Comparison of ENCODE assay signal across 9 mouse cellular contexts in the genomic region with DNA sequence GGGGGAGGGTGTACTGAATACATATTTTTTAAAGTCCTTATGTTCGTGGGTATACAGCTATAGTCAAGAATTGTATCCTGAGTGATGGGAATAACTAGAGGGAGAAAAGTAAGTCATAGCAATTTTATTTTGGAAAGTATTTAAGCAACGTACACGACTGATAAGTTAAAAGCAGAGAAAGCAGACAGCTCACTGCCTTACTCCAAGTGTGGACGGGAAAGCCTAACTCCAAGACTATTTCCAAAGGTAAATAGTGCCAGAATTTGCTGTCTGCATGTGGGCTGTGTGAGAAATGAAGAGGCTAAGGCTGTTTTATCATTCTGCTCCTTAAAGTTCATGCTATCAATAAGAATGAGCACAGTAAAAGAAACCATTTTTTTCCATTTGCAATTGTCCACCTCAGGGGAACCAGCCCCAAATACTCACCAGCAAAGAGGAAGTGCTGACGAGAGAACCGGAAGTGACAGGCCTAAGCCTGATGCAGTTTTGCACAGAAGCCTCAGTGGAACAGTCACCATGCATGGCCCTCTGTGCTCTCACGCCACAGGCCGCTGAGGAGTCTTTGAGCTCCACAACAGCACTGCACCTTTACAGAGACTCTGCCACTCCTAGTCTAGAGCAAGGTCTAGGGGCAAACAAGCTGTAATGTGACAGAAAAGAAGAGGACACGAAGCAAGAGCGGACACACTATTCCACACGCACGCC. TPM values are rescaled to one million over a fixed set of nuclear protein-coding genes. Genes with fewer than 3 reads are reported as not detected.
A peak's percentile ranks its signal among the peaks of the same experiment; 100 is the strongest.
DNase-seq lines count a peak whose midpoint lies in the region; ATAC-seq and TF ChIP-seq lines count a peak whose summit lies in the region.
"Had no signal": no experiment of that assay in that cellular context is flagged by ENCODE, and none has a peak within 500 bp of the region (broad histone marks: within the 10 kb centered on the region; RNA-seq: fewer than 3 reads in every experiment).

No protein-coding gene starts in this region.

- no peak for ATAC-seq in kidney, postnatal 0 days (replicated peaks; ENCODE audit: low FRiP score, low read depth)
- no peak for ATAC-seq in heart, embryonic 14.5 days (ENCODE audit: insufficient number of reproducible peaks, insufficient read depth, low FRiP score, low read depth)
- peak; percentile 96 for ATAC-seq in megakaryocyte, adult 5-6 weeks (ENCODE audit: poor library complexity, severe bottlenecking)

- in situ Hi-C loops in ES-E14 (cut with MboI; ENCODE audit: low sequenced_read_pairs in 2 of 2, unreplicated experiment in 2 of 2) = no loop called here

- DNase-seq in kidney, postnatal 0 days (ENCODE audit: low spot score) = no peak
- no peak for DNase-seq in kidney, adult 11 months
- no peak for DNase-seq in ES-E14 (ENCODE audit: low read depth, low spot score)
- no peak for DNase-seq in cerebellum, postnatal 36 days
- no peak for DNase-seq in left cerebral cortex, postnatal 14 days (ENCODE audit: low spot score in 2 of 2)
- DNase-seq in ovary, postnatal 14 days (ENCODE audit: low spot score) = no peak

- TF ChIP-seq CTCF in kidney, postnatal 0 days (IDR thresholded peaks at IDR 0.05; ENCODE audit: low read depth) = no peak

- H3K4me2 ChIP-seq in kidney, postnatal 0 days (ENCODE audit: low read length) = no peak overlapping the region
- H3K4me2 ChIP-seq in heart, embryonic 14.5 days (ENCODE audit: low read length) = no peak overlapping the region
- H3K4me2 ChIP-seq: limb, embryonic 15.5 days had no signal

- WGBS in kidney, postnatal 0 days = 67% methylated on average over 12 of the region's 12 CpGs
- 59% methylated on average over 12 of the region's 12 CpGs for WGBS in heart, embryonic 14.5 days

- no peaks in the 10 kb centered on the region for H3K27me3 ChIP-seq in kidney, postnatal 0 days (ENCODE audit: insufficient read depth, low read length)
- no peaks in the 10 kb centered on the region for H3K27me3 ChIP-seq in heart, embryonic 14.5 days (ENCODE audit: control insufficient read depth, insufficient read depth, low read length)
- H3K27me3 ChIP-seq: limb, embryonic 15.5 days had no signal

- H3K27ac ChIP-seq in kidney, postnatal 0 days = peak overlapping the region; percentile 19; the same call in 1 of the 2 replicates
- H3K27ac ChIP-seq in ES-E14 (ENCODE audit: insufficient read depth, low read depth, low read length, poor library complexity, severe bottlenecking) = no peak overlapping the region
- H3K27ac ChIP-seq in heart, embryonic 14.5 days (replicated peaks in 1 of 2; ENCODE audit: control insufficient read depth in 1 of 2, insufficient read depth in 1 of 2, low read depth in 2 of 2, low read length in 2 of 2) = peak overlapping the region; percentile 29 to 43

- no peaks in the 10 kb centered on the region for H3K9me3 ChIP-seq in kidney, postnatal 0 days (replicated peaks; ENCODE audit: low read length)
- H3K9me3 ChIP-seq in ES-E14 (ENCODE audit: control insufficient read depth, insufficient read depth, low read depth, low read length) = no peaks in the 10 kb centered on the region
- H3K9me3 ChIP-seq in heart, embryonic 14.5 days (ENCODE audit: control insufficient read depth, low read length) = no peaks in the 10 kb centered on the region
- H3K9me3 ChIP-seq: limb, embryonic 15.5 days had no signal

- H3K9ac ChIP-seq in kidney, postnatal 0 days (ENCODE audit: low read depth, low read length) = no peak overlapping the region
- H3K9ac ChIP-seq in ES-E14 (ENCODE audit: insufficient read depth, low read depth, low read length, poor library complexity, severe bottlenecking) = peak overlapping the region; percentile 1
- H3K9ac ChIP-seq in heart, embryonic 14.5 days (ENCODE audit: low read length) = 0 out of 2 replicates have a peak overlapping the region, but pooled peaks have one; percentile 23
- H3K9ac ChIP-seq: limb, embryonic 15.5 days had no signal

- no peaks in the 10 kb centered on the region for H3K36me3 ChIP-seq in kidney, postnatal 0 days (ENCODE audit: insufficient read depth, low read length)
- H3K36me3 ChIP-seq in ES-E14 (ENCODE audit: control insufficient read depth, insufficient read depth, low read length, poor library complexity, severe bottlenecking) = no peaks in the 10 kb centered on the region; the same call in 1 of the 2 replicates
- no peaks in the 10 kb centered on the region for H3K36me3 ChIP-seq in heart, embryonic 14.5 days (ENCODE audit: control insufficient read depth, insufficient read depth, low read length)
- H3K36me3 ChIP-seq: limb, embryonic 15.5 days had no signal

- H3K4me3 ChIP-seq in kidney, postnatal 0 days (replicated peaks; ENCODE audit: low read depth, low read length) = no peak overlapping the region
- no peak overlapping the region for H3K4me3 ChIP-seq in ES-E14 (ENCODE audit: insufficient read depth in 1 of 2, low read depth in 1 of 2, low read length in 2 of 2, poor library complexity in 1 of 2, severe bottlenecking in 1 of 2)
- no peak overlapping the region for H3K4me3 ChIP-seq in heart, embryonic 14.5 days (ENCODE audit: control insufficient read depth in 1 of 2, insufficient read depth in 1 of 2, low read depth in 1 of 2, low read length in 2 of 2)
- H3K4me3 ChIP-seq: limb, embryonic 15.5 days had no signal

- H3K4me1 ChIP-seq in kidney, postnatal 0 days (replicated peaks; ENCODE audit: insufficient read depth, low read length) = no peaks in the 10 kb centered on the region; the same call in 1 of the 2 replicates
- peaks cover 0 to 4% of the 10 kb centered on the region in 2 experiments; a peak in 2 of 4 replicates for H3K4me1 ChIP-seq in ES-E14 (ENCODE audit: control insufficient read depth in 2 of 2, insufficient read depth in 2 of 2, low read length in 2 of 2, poor library complexity in 1 of 2)
- peaks cover 10 to 35% of the 10 kb centered on the region in 2 experiments for H3K4me1 ChIP-seq in heart, embryonic 14.5 days (ENCODE audit: control insufficient read depth in 2 of 2, insufficient read depth in 2 of 2, low read length in 2 of 2)

- intact Hi-C loops in left cerebral cortex, postnatal 14 days (cut with DNase I) = no loop called here

TF ChIP-seq in ES-E14, 5 proteins besides CTCF, POLR2A, EP300 and RAD21:
- no peak for TF ChIP-seq MAFK (IDR thresholded peaks at IDR 0.05; ENCODE audit: insufficient read depth, low read depth, low read length)

RNA-seq across cellular contexts. Expression of a gene that starts 18.0 kb away (rescaled TPM):
- 47.2 and 53.2 TPM in 2 replicates for polyA plus RNA-seq in kidney, postnatal 0 days (2015; fragmentation: Nextera tagmentation; extraction: Ambion mirVana)
- 40.6 and 58.2 TPM in 2 replicates for total RNA-seq in ES-E14 (2012; rRNA removed)
- polyA plus RNA-seq in heart, embryonic 14.5 days (2014; fragmentation: Nextera tagmentation; extraction: Ambion mirVana) = 60.2 and 63.5 TPM in 2 replicates
- total RNA-seq in megakaryocyte, adult 5-6 weeks (2015) = 6.0 and 12.4 TPM in 2 replicates
- 8.9 and 39.4 TPM in 2 replicates for total RNA-seq in megakaryocyte, adult 5-6 weeks (2017)
- 10 to 100 TPM; 43.3 to 54.7 TPM for total RNA-seq in left cerebral cortex, postnatal 14 days (2021)
